Mouse (Mus musculus): ENCODE measurements around the gene Ugt1a10. TPM values are rescaled to one million over a fixed set of nuclear protein-coding genes. Genes with fewer than 3 reads are reported as not detected.
"Not testable (repeated sequence)": the region's sequence is repeated elsewhere in the genome, so short reads cannot be mapped to it uniquely, and the experiment has no call there.

The Ugt1a10 gene
- polyA plus RNA-seq, 1 experiment from 2014 or later: not detected

GRCm38 (mm10) chr1:88098546-88098945, 43.4 kb downstream of the Ugt1a10 start:
- WGBS (ENCODE audit: insufficient replicate concordance): 57% methylated on average over 3 of the region's 3 CpGs
- not testable (repeated sequence) for H3K36me3 ChIP-seq; H3K4me2 ChIP-seq; DNase-seq; H3K9me3 ChIP-seq (replicated peaks); H3K27ac ChIP-seq; H3K9ac ChIP-seq; H3K4me3 ChIP-seq (replicated peaks); H3K4me1 ChIP-seq (replicated peaks); ATAC-seq (ENCODE audit: low read depth); H3K27me3 ChIP-seq

- H3K4me1 ChIP-seq (replicated peaks); DNase-seq; H3K9me3 ChIP-seq (replicated peaks); H3K9ac ChIP-seq; H3K27me3 ChIP-seq; H3K4me2 ChIP-seq; H3K4me3 ChIP-seq (replicated peaks); H3K27ac ChIP-seq; ATAC-seq (ENCODE audit: low read depth); H3K36me3 ChIP-seq: not testable (repeated sequence)
- WGBS (ENCODE audit: insufficient replicate concordance): 61% methylated on average over 2 of the region's 2 CpGs
Measured at GRCm38 (mm10) chr1:88099691-88100090, 44.5 kb downstream of the Ugt1a10 start.

- not testable (repeated sequence) for H3K4me1 ChIP-seq (replicated peaks); H3K4me3 ChIP-seq (replicated peaks); ATAC-seq (ENCODE audit: low read depth); H3K27me3 ChIP-seq; H3K9me3 ChIP-seq (replicated peaks); H3K36me3 ChIP-seq; H3K27ac ChIP-seq; H3K4me2 ChIP-seq; DNase-seq; H3K9ac ChIP-seq
- 14% methylated on average over 3 of the region's 3 CpGs for WGBS (ENCODE audit: insufficient replicate concordance)
Measured at GRCm38 (mm10) chr1:88103019-88103418, 47.8 kb downstream of the Ugt1a10 start, which contains the start of gene Ugt1a6b. Gene Ugt1a6b (plus strand): TSS chr1:88103252.

- not testable (repeated sequence) for DNase-seq; H3K9ac ChIP-seq; H3K4me3 ChIP-seq (replicated peaks); H3K4me2 ChIP-seq; H3K4me1 ChIP-seq (replicated peaks); ATAC-seq (ENCODE audit: low read depth); H3K36me3 ChIP-seq; H3K27me3 ChIP-seq; H3K9me3 ChIP-seq (replicated peaks); H3K27ac ChIP-seq
- 50% methylated on average over 5 of the region's 5 CpGs for WGBS (ENCODE audit: insufficient replicate concordance)
Measured at GRCm38 (mm10) chr1:88103697-88104468, 48.7 kb downstream of the Ugt1a10 start.

GRCm38 (mm10) chr1:88104667-88105430, 49.7 kb downstream of the Ugt1a10 start:
- no peak for DNase-seq
- peaks cover 8% of the 10 kb centered on the region for H3K4me1 ChIP-seq (replicated peaks)
- 56% methylated on average over 1 of the region's 1 CpGs for WGBS (ENCODE audit: insufficient replicate concordance)
- H3K9ac ChIP-seq: no peak overlapping the region
- ATAC-seq (ENCODE audit: low read depth): no peak
- no peaks in the 10 kb centered on the region for H3K27me3 ChIP-seq
- no peak overlapping the region for H3K4me3 ChIP-seq (replicated peaks)
- H3K27ac ChIP-seq: no peak overlapping the region
- H3K4me2 ChIP-seq: no peak overlapping the region
- no peaks in the 10 kb centered on the region for H3K36me3 ChIP-seq
- no peaks in the 10 kb centered on the region for H3K9me3 ChIP-seq (replicated peaks)

- Histone ChIP-seq H3K36me3 (no peaks in the 10 kb centered on the region), H3K4me2 (no peak overlapping the region), H3K9me3 (replicated peaks) (no peaks in the 10 kb centered on the region), H3K4me1 (replicated peaks) (peaks cover 8% of the 10 kb centered on the region), H3K4me3 (replicated peaks) (no peak overlapping the region), H3K27ac (no peak overlapping the region), H3K9ac (no peak overlapping the region), H3K27me3 (no peaks in the 10 kb centered on the region)
- ATAC-seq (ENCODE audit: low read depth): no peak
- 47% methylated on average over 2 of the region's 2 CpGs for WGBS (ENCODE audit: insufficient replicate concordance)
- no peak for DNase-seq
Measured at GRCm38 (mm10) chr1:88105656-88106055, 50.5 kb downstream of the Ugt1a10 start.

- H3K9me3 ChIP-seq (replicated peaks); H3K4me3 ChIP-seq (replicated peaks); H3K36me3 ChIP-seq; H3K4me1 ChIP-seq (replicated peaks); H3K27ac ChIP-seq; H3K27me3 ChIP-seq; H3K4me2 ChIP-seq; DNase-seq; H3K9ac ChIP-seq: not testable (repeated sequence)
- 50% methylated on average over 2 of the region's 2 CpGs for WGBS (ENCODE audit: insufficient replicate concordance)
- peak; percentile 99 for ATAC-seq (ENCODE audit: low read depth)
Measured at GRCm38 (mm10) chr1:88109027-88109557, 53.9 kb downstream of the Ugt1a10 start.

GRCm38 (mm10) chr1:88109604-88110003, 54.4 kb downstream of the Ugt1a10 start:
- not testable (repeated sequence) for H3K36me3 ChIP-seq; H3K4me1 ChIP-seq (replicated peaks); H3K9me3 ChIP-seq (replicated peaks); H3K4me3 ChIP-seq (replicated peaks); H3K9ac ChIP-seq; H3K4me2 ChIP-seq; H3K27me3 ChIP-seq; DNase-seq
- WGBS (ENCODE audit: insufficient replicate concordance): 42% methylated on average over 2 of the region's 2 CpGs
- peak; percentile 32 for ATAC-seq (ENCODE audit: low read depth)
- peak overlapping the region; percentile 66 for H3K27ac ChIP-seq

- H3K9me3 ChIP-seq (replicated peaks); H3K4me2 ChIP-seq; H3K4me1 ChIP-seq (replicated peaks); H3K36me3 ChIP-seq; H3K27me3 ChIP-seq; H3K9ac ChIP-seq; H3K4me3 ChIP-seq (replicated peaks); DNase-seq; H3K27ac ChIP-seq; ATAC-seq (ENCODE audit: low read depth): not testable (repeated sequence)
- WGBS (ENCODE audit: insufficient replicate concordance): 72% methylated on average over 6 of the region's 6 CpGs
Measured at GRCm38 (mm10) chr1:88112769-88113168, 57.6 kb downstream of the Ugt1a10 start.

GRCm38 (mm10) chr1:88120550-88120949, 65.4 kb downstream of the Ugt1a10 start:
- 13% methylated on average over 4 of the region's 4 CpGs for WGBS (ENCODE audit: insufficient replicate concordance)
- not testable (repeated sequence) for H3K27me3 ChIP-seq; H3K9me3 ChIP-seq (replicated peaks); H3K36me3 ChIP-seq; H3K27ac ChIP-seq; H3K4me2 ChIP-seq; H3K9ac ChIP-seq; H3K4me1 ChIP-seq (replicated peaks); DNase-seq; H3K4me3 ChIP-seq (replicated peaks)
- ATAC-seq (ENCODE audit: low read depth): peak; percentile 31; the same call in 1 of the 2 replicates

GRCm38 (mm10) chr1:88121521-88121920, 66.3 kb downstream of the Ugt1a10 start:
- DNase-seq; H3K4me1 ChIP-seq (replicated peaks); H3K27me3 ChIP-seq; H3K27ac ChIP-seq; H3K4me3 ChIP-seq (replicated peaks); H3K4me2 ChIP-seq; H3K9me3 ChIP-seq (replicated peaks); H3K36me3 ChIP-seq; ATAC-seq (ENCODE audit: low read depth); H3K9ac ChIP-seq: not testable (repeated sequence)
- no CpG with 5 or more reads among the region's 1 CpGs for WGBS (ENCODE audit: insufficient replicate concordance)
